Mouse (Mus musculus) skeletal muscle tissue, adult 2 months (tissue): Measurements from ENCODE around the gene Armc8.
A peak's percentile ranks its signal among the peaks of the same experiment; 100 is the strongest.
"Not testable (repeated sequence)": the region's sequence is repeated elsewhere in the genome, so short reads cannot be mapped to it uniquely, and the experiment has no call there.

Source experiments
- DNase-seq: peaks from one replicate; pipeline ENCODE4 v3.0.0-alpha.2; 2012; ENCODE audit warnings: low read depth, low spot score

Armc8 gene

DNA sequence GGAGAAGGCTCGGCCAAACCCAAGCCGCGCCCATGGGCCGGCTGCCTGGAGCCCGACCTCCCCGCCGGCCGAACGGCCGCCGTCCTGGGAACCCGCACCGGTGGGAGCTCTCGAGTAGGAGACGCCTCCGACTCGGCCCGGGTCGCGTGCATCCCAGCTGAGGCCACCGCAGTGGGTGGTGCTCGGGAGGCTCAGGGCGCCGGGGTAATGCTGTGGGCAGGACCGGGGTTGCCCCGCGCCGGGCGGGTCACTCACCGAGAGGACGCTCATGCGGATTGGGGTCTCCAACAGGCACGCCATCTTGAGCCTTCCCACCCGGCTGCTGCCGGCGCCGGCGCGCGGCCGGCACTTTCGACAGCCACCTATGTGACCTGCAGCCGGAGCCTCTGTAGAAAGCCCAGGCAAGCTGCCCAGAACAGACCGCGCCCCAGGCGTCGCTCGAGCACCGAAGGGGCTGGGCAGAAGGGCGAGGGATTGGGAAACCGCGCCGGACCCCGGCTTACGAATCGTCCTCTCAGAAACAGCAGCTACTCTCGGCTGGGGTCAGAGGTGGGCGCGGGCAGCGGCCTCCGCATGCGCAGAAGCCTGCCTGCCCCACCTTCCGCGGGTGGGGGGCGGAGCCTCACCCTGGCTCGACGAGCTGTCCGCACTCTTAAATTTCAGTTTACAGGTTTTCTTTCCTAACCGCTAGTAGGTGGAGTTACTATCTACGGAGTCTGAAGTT, at the start of gene Armc8:
Armc8 (minus strand) TSS at position 553 of the 724 bp plus-strand sequence.
- peak; percentile 85 for DNase-seq

DNA sequence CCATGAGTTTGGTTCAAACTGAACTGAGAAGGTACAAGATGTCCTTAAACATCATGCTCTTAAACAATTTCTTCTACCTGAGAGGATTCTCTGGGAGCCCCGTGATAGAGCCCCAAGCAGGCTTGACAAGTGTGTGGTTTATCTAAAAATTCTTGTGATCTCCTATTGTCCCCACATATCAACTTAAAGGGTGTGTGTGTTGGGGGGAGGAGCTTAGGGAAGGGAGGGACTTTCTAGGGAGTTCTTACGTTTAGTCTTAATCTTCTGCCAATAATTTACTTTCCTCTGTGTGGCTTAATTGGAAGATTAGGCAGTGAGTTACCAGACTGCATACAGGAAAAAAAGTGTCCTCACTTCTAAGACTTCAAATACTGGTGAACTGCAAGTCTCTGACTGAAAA, 43.5 kb upstream of the Armc8 start, which contains the start of gene A4gnt:
A4gnt (plus strand) TSS at position 301 of the 400 bp plus-strand sequence.
- DNase-seq = no peak

DNA sequence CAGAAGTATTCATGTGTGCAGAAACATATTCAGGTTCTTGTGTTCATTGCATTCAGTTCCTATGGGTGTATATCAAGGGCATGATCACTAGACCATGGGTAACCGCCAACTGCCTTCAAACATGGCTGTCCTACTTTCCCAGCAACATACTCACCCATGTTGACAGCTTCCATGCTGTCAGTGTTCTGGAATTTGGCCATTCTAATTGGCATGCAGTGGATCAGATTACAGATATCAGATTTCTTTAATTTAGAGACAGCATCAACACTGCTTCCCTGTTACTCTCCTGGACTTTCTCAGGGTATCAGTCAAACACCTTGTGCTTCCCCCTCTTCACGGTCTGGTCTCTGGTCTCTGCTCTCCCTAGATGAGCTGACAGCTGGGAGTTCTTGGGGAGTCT, 34.9 kb upstream of the Armc8 start:
- no peak for DNase-seq

DNA sequence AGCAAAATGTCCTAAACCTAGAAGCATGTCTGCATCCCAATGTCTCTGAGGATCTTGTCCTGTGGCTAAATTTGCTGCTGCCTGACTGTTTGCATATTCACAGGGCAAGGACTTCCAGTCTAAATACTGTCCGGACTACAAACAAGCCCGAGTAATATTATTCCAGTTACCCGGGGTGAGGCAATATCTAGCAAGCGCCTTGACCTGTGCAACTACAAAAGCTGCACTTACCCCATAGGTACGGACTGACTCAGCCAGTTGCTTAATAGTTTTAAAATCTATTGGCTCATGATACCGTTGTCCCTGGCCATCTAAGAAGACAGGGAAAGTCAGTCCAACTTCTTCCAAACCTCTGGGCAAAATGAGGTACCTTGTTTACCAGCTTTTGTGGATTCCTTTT, 30.4 kb upstream of the Armc8 start:
- not testable (repeated sequence) for DNase-seq

DNA sequence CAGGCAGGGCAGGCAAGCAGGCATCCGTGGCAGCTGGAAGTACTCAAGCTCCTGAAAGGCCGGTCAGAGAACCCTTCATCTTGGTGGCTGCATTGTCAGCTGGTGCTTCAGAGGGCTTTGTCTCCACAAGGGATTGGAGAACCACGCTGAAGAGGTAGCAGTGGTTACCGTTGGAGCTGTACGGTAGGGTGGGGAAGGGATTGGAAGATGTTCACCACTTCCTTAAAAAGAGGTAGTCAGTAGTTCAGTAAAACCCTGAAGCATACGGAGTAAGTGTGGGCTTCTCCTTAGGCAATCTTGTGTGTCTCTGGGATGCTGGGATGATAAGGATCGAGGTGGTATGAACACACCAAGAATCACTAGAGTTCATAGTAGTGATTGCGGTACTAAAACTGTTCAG, 22.4 kb upstream of the Armc8 start:
- no peak for DNase-seq

DNA sequence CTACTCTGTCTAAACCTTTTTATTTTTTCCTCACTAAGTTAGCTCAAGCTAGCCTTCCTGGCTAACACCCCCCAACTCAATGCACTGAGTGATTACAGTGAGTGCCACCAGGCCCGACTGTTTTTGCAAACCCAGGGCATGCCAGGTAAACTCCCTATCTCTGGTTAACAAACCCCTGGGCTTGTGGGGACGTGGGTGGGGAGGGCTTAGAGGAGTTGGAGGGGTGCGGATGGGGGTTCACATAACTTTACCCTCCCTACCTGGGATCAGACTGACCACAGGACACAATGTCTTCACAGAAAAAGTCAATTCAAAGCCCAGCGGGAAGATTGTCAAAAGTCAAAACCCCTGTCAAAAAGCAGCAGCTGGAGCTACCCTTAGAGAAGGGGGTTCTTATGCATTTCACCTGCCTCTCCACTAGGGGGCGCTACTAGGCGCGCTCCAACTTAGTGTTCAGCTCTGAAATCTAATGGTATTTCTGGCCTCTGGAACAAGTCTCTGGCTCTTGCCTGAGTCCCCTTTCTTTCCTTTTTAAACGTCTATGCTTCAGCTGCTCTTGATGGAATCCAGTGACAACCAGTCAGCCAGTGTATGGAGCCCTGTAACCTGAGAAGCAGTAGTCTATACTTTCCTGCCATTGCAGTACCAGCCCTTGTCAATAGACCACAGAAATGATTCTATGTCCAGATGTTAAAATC, 19.0 kb upstream of the Armc8 start:
- DNase-seq = peak; percentile 23

DNA sequence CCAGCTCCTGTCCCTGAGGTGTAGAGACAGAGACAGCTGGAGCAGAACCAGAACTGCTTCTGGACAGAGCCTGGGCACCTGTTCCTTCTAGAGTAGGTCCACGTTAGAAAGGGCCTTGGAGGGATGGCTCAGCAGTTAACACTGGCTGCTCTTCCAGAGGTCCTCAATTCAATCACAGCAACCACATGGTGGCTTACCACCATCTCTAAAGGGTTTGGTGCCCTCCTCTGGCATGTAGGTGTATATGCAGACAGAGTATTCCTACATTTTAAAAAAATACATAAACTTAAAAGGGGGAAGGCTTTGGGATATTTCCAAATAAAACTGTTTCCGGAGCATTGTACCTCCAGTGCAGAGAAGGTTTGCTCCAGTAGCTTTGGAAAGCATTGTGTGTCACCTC, 12.0 kb upstream of the Armc8 start:
- DNase-seq = peak; percentile 32

DNA sequence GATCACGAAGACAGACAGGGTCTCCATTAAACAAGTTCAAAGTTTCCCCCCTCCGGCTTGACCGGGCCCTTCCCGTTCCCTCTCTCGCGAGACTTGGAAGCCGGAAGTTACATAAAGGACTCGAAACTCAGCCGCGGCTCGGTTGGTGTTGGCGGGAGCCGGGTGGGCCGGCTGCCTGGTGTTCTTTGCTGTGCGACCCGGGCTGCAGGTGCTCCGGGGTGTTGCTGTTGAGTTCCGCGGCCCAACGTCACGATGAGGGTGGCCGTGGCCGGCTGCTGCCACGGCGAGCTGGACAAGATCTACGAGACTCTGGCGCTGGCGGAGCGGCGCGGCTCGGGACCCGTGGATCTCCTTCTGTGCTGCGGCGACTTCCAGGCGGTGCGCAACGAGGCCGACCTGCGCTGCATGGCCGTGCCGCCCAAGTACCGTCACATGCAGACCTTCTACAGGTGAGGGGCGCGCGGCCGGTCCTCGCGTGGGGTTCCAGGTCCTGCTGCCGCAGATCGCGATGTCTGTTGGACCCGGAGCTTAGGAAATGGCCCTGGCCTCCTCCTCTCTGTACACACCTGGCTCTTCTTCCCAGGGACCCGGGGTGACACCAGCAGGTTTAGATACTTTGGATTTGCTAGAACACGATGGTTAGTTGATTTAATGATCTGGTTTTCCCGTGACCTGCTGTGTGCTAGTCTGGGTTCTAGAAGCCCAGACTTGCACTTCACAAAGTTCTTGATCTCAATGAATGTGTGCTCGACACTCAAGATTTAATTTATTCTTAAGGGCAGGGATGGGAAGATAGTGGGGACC, 7.2 kb upstream of the Armc8 start, which contains the start of gene Dbr1:
Dbr1 (plus strand) TSS at position 123 of the 804 bp plus-strand sequence.
- DNase-seq = peak; percentile 87

DNA sequence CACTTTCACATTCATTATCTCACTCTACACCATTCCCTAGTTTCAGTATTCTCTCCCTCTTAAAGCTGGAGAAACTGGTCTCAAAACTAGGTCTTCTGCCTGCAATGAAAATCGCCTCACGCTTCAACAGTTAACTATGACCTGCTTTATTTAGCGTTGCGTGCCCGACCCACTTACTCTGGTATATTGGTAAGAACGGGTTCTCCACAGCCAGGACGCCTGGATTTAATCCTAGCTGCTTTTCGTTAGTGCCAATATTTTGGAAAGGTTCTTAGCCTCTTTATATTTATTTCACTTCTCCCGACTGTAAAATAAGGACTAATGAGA, 335 bp upstream of the Armc8 start:
- DNase-seq = no peak

DNA sequence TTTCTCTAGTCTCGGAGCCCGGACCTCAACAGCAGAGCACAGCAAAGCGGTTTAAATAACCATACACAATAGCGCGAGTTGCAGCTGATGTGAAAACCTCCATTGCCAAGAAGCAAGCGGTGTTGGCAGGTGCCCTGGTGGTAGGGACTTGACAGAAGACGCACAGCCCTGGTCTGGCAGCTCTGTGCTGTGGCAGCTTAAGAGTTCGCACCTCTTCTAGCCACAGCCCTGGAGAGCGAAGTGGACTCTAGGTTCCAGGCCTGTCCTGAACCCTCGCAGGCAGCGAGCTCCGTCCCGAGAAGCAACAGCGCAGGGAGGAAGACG, 714 bp downstream of the Armc8 start:
- DNase-seq = no peak

DNA sequence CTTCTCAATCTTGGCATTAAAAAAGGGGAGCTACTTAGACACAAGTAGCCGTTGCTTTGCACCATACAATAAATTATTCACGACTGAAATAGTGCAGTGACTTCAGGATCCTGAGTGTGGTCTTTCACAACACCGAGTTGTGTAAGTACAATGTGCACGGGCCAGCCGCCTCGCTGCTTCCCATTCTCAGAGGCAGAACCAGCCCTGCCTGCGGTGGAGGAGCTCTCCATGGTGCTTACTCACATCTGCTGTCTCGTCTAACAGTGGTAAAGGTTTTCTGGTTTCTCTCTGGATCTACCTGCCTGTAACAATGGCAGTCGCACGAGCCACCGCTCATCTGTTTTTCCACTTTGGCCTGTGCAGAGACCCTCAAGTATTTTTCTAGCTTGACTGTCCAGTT, 5.0 kb downstream of the Armc8 start:
- DNase-seq = peak; percentile 30

DNA sequence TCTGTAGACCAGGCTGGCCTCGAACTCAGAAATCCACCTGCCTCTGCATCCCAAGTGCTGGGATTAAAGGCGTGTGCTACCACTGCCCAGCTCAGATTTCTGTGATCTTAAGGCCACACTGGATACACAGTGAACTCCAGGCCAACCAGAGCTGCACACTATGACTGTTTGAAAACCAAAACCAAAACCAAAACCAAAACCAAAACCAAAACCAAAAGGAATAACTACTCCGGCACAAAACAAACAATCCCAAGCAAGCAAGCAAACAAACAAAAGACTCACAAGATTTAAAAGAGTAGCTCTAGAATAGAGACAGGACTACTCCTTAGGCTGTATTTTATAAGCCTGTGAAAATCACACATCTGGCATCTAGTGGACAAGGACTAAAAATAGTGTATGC, 8.3 kb downstream of the Armc8 start:
- no peak for DNase-seq

DNA sequence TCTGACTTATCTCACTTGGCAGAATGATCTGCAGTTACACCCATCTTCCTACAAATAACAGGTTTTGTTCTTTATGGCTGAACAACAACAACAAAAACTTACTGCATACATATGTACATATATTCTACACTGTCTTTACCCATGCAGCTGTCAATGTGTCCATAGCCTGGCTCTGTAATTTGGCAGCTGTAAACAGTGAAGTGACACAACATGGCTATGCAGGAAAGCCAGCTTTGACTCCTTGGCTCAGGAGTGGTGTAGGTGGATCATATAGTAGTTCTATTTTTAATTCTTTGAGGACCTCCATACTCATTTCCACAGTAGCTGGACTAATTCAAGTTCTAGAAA, 9.2 kb downstream of the Armc8 start:
- DNase-seq = no peak

DNA sequence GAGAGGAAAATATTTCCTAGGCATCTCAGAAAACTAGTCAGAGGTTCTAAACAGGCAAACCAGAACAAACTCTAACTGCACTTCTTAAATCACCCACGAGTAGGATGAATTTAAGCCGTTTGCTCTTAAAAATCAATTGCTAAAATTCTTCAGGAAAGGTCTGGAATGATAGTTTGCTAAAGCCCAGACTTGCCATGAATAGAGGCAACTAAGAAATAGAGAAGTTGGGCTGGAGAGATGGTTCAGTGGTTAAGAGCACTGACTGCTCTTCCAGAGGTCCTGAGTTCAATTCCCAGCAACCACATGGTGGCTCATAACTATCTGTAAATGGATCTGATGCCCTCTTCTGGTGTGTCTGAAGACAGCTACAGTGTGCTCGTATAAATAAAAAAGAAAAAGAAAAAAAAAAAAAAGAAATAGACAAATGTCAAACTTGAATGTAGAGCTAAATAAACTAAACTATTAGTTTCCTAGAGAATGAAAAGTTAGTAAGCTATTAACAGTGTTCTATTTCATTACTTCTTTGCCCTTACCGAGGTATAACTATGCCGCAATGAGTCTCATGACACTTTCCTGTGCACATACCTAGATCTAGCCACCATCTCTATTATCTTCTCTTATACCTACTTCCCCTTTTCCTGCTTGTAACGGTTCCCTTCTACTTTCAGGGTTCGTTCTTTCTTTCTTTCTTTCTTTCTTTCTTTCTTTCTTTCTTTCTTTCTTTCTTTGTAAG, 9.7 kb downstream of the Armc8 start:
- DNase-seq = no peak

DNA sequence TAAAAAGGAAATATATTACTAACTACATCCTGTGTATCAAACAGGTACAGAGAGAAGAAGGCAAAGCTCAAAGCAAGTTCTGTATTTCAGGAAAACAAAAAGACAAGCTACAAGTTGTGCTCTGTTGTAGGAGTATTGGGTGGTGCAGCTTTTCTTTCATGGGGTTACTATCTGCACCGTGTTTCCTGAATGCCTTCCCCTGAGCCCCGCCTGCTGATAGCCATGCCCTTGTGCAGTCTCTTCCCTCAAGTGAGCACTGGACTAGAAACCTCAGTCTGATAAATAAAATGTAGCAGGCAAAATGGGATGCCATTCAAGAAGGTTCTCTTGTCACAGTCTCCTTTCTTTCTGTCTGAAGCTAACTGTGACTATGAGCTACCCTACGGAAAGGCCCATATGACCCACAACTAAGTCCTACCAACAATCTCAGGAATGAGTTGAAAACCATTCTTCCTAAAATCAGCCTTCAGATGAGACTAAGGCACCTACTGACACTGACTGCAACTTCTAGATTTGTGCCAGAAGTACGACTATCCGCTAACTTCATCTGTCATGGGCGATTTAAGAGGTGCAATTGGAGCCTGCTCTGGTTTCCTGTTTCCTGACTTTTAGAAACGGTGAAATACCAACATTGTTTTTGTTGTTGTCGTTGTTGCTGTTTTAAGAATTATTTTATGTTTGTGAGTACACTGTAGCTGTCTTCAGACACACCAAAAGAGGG, 11.0 kb downstream of the Armc8 start:
- no peak for DNase-seq

DNA sequence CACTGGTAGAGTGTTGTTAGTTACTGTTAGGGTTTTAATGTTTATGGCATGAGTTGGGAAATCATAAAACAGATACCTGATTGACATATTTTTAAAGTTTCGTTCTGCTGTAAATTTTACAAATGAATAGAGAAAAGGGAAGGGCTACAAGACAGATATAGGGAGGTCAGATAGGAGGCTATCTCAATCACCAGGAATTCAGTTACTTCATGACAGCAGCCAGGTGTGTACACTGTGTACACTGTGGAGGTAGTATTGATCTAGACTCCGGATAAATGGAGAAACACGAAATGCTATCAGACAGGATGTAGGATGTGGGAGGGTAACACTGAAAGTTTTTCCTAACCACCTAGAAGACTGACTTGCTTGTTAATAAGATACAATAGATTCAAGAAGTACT, 13.4 kb downstream of the Armc8 start:
- no peak for DNase-seq

DNA sequence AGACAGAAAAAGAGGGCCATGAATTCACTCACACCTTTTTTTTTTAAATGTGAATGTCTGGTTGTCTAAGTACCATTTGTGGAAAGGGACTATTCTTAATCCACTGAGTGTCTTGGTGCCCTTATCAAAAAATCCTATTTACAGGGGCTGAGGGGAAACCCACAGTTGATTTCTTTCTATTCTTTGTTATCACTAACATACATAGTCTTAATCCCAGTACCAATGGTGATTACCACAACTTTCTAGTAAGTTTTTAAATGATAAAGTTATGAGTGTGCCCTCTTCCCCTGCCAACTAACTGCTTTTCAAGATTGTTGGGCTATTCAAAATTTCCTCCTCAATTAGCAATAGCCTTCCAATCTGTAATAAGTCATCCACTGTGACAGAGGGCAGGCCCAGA, 14.6 kb downstream of the Armc8 start:
- DNase-seq = no peak

DNA sequence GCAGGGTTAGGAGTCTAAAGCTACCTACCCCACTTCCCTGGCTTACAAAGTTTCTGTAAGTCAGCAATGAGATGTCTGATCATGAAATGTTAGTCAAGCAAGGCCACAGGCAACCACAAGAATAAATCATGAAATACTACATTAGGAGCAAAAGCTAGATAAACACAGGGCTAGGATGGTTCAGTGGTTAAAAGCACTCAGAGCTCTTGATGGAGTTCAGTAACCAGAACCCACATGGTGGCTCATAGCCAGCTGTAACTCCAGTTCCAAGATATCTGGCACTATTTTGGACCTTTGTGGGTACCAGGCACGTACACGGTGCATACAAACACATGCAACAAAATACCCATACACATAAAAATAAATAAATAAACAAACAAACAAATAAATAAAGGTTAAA, 15.7 kb downstream of the Armc8 start:
- DNase-seq = peak; percentile 27

DNA sequence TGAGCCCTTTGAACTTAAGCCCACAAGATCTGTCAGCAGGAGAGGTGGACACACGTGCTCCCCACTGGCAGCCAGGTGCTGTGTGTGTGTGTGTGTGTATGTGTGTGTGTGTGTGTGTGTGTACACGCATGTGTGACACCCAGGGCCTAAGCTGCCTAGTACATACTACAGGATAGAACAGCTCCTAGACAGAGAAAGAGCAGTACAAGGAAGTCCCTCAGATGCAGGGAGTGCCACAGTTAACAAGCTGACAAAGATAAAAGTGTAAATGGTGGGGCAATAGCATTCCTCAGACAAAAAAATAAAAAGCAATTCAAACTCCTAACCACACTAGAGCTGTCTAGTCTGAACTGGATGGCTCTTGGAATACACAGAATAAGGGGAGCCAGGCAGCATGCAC, 16.6 kb downstream of the Armc8 start:
- no peak for DNase-seq

DNA sequence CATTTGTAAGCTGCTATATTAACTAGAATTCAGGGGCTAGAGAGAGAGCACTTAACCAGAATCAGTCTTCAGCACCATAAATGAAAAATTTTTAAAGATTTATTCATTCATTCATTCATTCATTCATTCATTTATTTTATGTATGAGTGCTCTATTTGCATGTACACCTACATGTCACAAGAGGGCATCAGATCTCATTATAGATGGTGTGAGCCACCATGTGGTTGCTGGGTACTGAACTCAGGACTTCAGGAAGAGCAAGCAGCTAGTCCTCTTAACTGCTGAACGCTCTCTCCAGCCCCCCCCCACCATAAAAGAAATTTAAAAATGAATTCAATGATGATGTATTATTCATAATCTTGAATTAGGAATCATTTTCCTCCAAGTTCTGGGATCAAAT, 22.4 kb downstream of the Armc8 start:
- no peak for DNase-seq

DNA sequence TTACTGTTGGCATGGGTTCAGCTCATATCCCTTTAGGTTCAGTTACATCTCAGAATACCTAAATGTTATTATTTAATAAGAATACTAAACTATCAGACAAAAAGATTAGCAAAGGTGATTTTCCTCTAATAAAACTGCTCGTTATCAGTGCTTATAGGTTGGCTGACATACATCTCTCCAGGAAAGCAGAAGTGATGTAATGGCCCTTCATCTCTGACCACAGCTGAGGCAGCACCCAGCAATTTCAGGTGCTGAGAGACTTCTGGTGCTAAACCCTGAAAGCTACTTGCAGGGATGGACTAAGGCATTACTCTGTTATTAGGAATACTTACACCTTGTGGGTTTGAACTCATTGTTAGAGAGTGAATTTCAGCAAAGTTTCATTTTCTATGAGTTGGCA, 36.8 kb downstream of the Armc8 start:
- DNase-seq = no peak

DNA sequence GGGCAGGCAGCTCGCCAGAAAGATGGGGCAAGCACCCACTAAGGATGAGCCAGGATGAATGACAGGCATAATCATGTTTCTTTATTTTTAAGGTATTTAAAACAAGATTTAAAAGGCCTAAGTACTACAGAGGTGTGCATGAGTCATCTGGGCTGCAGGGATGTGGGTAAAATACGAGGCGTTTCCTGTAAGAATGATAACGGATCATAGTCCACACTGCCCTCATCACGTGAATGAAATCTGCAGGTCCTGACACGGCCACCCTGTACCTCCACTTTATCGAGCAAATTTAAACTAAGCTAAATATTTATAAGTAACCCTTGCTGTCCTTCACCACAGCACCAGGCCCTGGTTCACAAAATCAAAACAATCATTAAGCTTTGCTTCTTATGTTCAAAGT, 62.8 kb downstream of the Armc8 start:
- no peak for DNase-seq
